Mouse (Mus musculus): ENCODE measurements around the gene Fstl1. TPM values are rescaled to one million over a fixed set of nuclear protein-coding genes. Genes with fewer than 3 reads are reported as not detected.

Fstl1 gene
- polyA plus RNA-seq, 1 experiment from 2014 or later, result 90.2 TPM

- H3K4me2 ChIP-seq (ENCODE audit: low read length), result no peak overlapping the region
- no peak overlapping the region for H3K27ac ChIP-seq (ENCODE audit: low read depth, low read length)
- H3K27me3 ChIP-seq (replicated peaks; ENCODE audit: control insufficient read depth, insufficient read depth, low read length), result no peaks in the 10 kb centered on the region
- WGBS, result over 99% methylated on average over 3 of the region's 3 CpGs
- peaks cover 51% of the 10 kb centered on the region for H3K36me3 ChIP-seq (ENCODE audit: control insufficient read depth, insufficient read depth, low read length)
- DNase-seq (ENCODE audit: low spot score) (no peak), ATAC-seq (no peak)
- H3K4me1 ChIP-seq (ENCODE audit: control insufficient read depth, insufficient read depth, low read length), result no peaks in the 10 kb centered on the region
- no peak overlapping the region for H3K9ac ChIP-seq (ENCODE audit: low read length)
- no peak overlapping the region for H3K4me3 ChIP-seq (ENCODE audit: low read depth, low read length)
- H3K9me3 ChIP-seq (replicated peaks; ENCODE audit: control insufficient read depth, low read length), result no peaks in the 10 kb centered on the region
These were observed 100.7 kb downstream of the Fstl1 start for GRCm38 (mm10) chr16:37877406-37877805.

- WGBS, result 80% methylated on average over 7 of the region's 7 CpGs
- H3K27ac ChIP-seq (ENCODE audit: low read depth, low read length), result no peak overlapping the region
- no peak overlapping the region for H3K9ac ChIP-seq (ENCODE audit: low read length)
- no peak overlapping the region for H3K4me3 ChIP-seq (ENCODE audit: low read depth, low read length)
- no peak for ATAC-seq
- H3K36me3 ChIP-seq (ENCODE audit: control insufficient read depth, insufficient read depth, low read length), result peaks cover 65% of the 10 kb centered on the region
- no peak overlapping the region for H3K4me2 ChIP-seq (ENCODE audit: low read length)
- H3K4me1 ChIP-seq (ENCODE audit: control insufficient read depth, insufficient read depth, low read length), result no peaks in the 10 kb centered on the region
- no peak for DNase-seq (ENCODE audit: low spot score)
- H3K9me3 ChIP-seq (replicated peaks; ENCODE audit: control insufficient read depth, low read length), result no peaks in the 10 kb centered on the region
- no peaks in the 10 kb centered on the region for H3K27me3 ChIP-seq (replicated peaks; ENCODE audit: control insufficient read depth, insufficient read depth, low read length)
These were observed 102.4 kb downstream of the Fstl1 start for GRCm38 (mm10) chr16:37878951-37879505.

- peaks cover 68% of the 10 kb centered on the region for H3K36me3 ChIP-seq (ENCODE audit: control insufficient read depth, insufficient read depth, low read length)
- no peak for DNase-seq (ENCODE audit: low spot score)
- WGBS, result 96% methylated on average over 4 of the region's 4 CpGs
These were observed 103.2 kb downstream of the Fstl1 start for GRCm38 (mm10) chr16:37879750-37880419.

GRCm38 (mm10) chr16:37881168-37881567 lies 104.5 kb downstream of the Fstl1 start:
- Histone ChIP-seq H3K9ac (ENCODE audit: low read length) (no peak overlapping the region), H3K36me3 (ENCODE audit: control insufficient read depth, insufficient read depth, low read length) (peaks cover 68% of the 10 kb centered on the region), H3K4me3 (ENCODE audit: low read depth, low read length) (no peak overlapping the region), H3K27ac (ENCODE audit: low read depth, low read length) (no peak overlapping the region), H3K9me3 (replicated peaks; ENCODE audit: control insufficient read depth, low read length) (no peaks in the 10 kb centered on the region), H3K4me1 (ENCODE audit: control insufficient read depth, insufficient read depth, low read length) (no peaks in the 10 kb centered on the region), H3K27me3 (replicated peaks; ENCODE audit: control insufficient read depth, insufficient read depth, low read length) (no peaks in the 10 kb centered on the region), H3K4me2 (ENCODE audit: low read length) (no peak overlapping the region)
- 84% methylated on average over 2 of the region's 2 CpGs for WGBS
- DNase-seq (ENCODE audit: low spot score) (no peak), ATAC-seq (no peak)

More at GRCm38 (mm10) chr16:37879750-37880419, 103.2 kb downstream of the Fstl1 start:
- Histone ChIP-seq H3K27me3 (replicated peaks; ENCODE audit: control insufficient read depth, insufficient read depth, low read length) (no peaks in the 10 kb centered on the region), H3K4me2 (ENCODE audit: low read length) (no peak overlapping the region), H3K4me1 (ENCODE audit: control insufficient read depth, insufficient read depth, low read length) (no peaks in the 10 kb centered on the region), H3K27ac (ENCODE audit: low read depth, low read length) (no peak overlapping the region), H3K9me3 (replicated peaks; ENCODE audit: control insufficient read depth, low read length) (no peaks in the 10 kb centered on the region), H3K9ac (ENCODE audit: low read length) (no peak overlapping the region), H3K4me3 (ENCODE audit: low read depth, low read length) (no peak overlapping the region)
- no peak for ATAC-seq

Other genes with a start within 250 kb of the Fstl1 start
- 42.3 and 43.9 TPM in 2 replicates for gene Gtf2e1, start 237.1 kb upstream of the Fstl1 start, polyA plus RNA-seq (2014; fragmentation: Nextera tagmentation; extraction: Ambion mirVana)
- 22.6 and 22.8 TPM in 2 replicates for gene Rabl3, start 237.0 kb upstream of the Fstl1 start, polyA plus RNA-seq (2014; fragmentation: Nextera tagmentation; extraction: Ambion mirVana)
- gene Hgd, start 196.7 kb upstream of the Fstl1 start, polyA plus RNA-seq (2014; fragmentation: Nextera tagmentation; extraction: Ambion mirVana), result not detected in 2 replicates
- 66.3 and 71.1 TPM in 2 replicates for gene Ndufb4, start 122.4 kb upstream of the Fstl1 start, polyA plus RNA-seq (2014; fragmentation: Nextera tagmentation; extraction: Ambion mirVana)
- 0.20 TPM in 1 of 2 replicates, not detected in the other for gene Gm36028, start 84.3 kb downstream of the Fstl1 start, polyA plus RNA-seq (2014; fragmentation: Nextera tagmentation; extraction: Ambion mirVana)
- 40.7 and 53.0 TPM in 2 replicates for gene Lrrc58, start 91.5 kb downstream of the Fstl1 start, polyA plus RNA-seq (2014; fragmentation: Nextera tagmentation; extraction: Ambion mirVana)
- gene Gpr156, start 139.6 kb downstream of the Fstl1 start, polyA plus RNA-seq (2014; fragmentation: Nextera tagmentation; extraction: Ambion mirVana), result 4.2 and 5.1 TPM in 2 replicates